Mouse (Mus musculus): ENCODE measurements at regions not wholly inside any gene's neighbourhood (a gene's known extent, or its start where the extent isn't known, plus 50 kb on each side); places are given as distances from the start of the nearest gene placed in this dataset.

- 82% methylated on average over 7 of the region's 7 CpGs for WGBS
- intact Hi-C loops (cut with DNase I), result no loop called here
- no peaks in the 10 kb centered on the region for H3K36me3 ChIP-seq (ENCODE audit: control insufficient read depth, insufficient read depth, low read length)
- no peaks in the 10 kb centered on the region for H3K27me3 ChIP-seq (ENCODE audit: control insufficient read depth, insufficient read depth, low read length)
- no peaks in the 10 kb centered on the region for H3K4me1 ChIP-seq (ENCODE audit: control insufficient read depth, insufficient read depth, low read length)
- no peak overlapping the region for H3K4me3 ChIP-seq
- no peaks in the 10 kb centered on the region for H3K79me2 ChIP-seq (replicated peaks; ENCODE audit: control insufficient read depth, insufficient read depth, low read length)
- peak; percentile 91 to 98 for DNase-seq
- TF ChIP-seq POLR2A (IDR thresholded peaks at IDR 0.05; ENCODE audit: insufficient read depth, low read depth, low read length) (no peak), CTCF (IDR thresholded peaks at IDR 0.05) (no peak), EP300 (IDR thresholded peaks at IDR 0.05; ENCODE audit: insufficient read depth, low read depth, low read length) (no peak)
- no peak overlapping the region for H3K9ac ChIP-seq (ENCODE audit: low read depth, low read length)
- no peak overlapping the region for H3K27ac ChIP-seq
Observed at GRCm38 (mm10) chr1:102628061-102628460, 2140.3 kb upstream of the Cdh20 start.

GRCm38 (mm10) chr1:102644379-102644778 is 2123.9 kb upstream of the Cdh20 start:
- no peak for DNase-seq
- Histone ChIP-seq H3K4me1 (ENCODE audit: control insufficient read depth, insufficient read depth, low read length) (no peaks in the 10 kb centered on the region), H3K27me3 (ENCODE audit: control insufficient read depth, insufficient read depth, low read length) (no peaks in the 10 kb centered on the region), H3K36me3 (ENCODE audit: control insufficient read depth, insufficient read depth, low read length) (no peaks in the 10 kb centered on the region), H3K79me2 (replicated peaks; ENCODE audit: control insufficient read depth, insufficient read depth, low read length) (no peaks in the 10 kb centered on the region), H3K4me3 (no peak overlapping the region), H3K9ac (ENCODE audit: low read depth, low read length) (no peak overlapping the region), H3K27ac (no peak overlapping the region)
- TF ChIP-seq POLR2A (IDR thresholded peaks at IDR 0.05; ENCODE audit: insufficient read depth, low read depth, low read length) (no peak), EP300 (IDR thresholded peaks at IDR 0.05; ENCODE audit: insufficient read depth, low read depth, low read length) (no peak), CTCF (IDR thresholded peaks at IDR 0.05) (no peak)
- WGBS, result 37% methylated on average over 1 of the region's 1 CpGs
- intact Hi-C loops (cut with DNase I), result no loop called here

- no peak overlapping the region for H3K9ac ChIP-seq (ENCODE audit: low read depth, low read length)
- H3K4me3 ChIP-seq, result no peak overlapping the region
- H3K4me1 ChIP-seq (ENCODE audit: control insufficient read depth, insufficient read depth, low read length), result no peaks in the 10 kb centered on the region
- no peak overlapping the region for H3K27ac ChIP-seq
- H3K36me3 ChIP-seq (ENCODE audit: control insufficient read depth, insufficient read depth, low read length), result no peaks in the 10 kb centered on the region
- intact Hi-C loops (cut with DNase I), result no loop called here
- TF ChIP-seq CTCF (IDR thresholded peaks at IDR 0.05) (no peak), EP300 (IDR thresholded peaks at IDR 0.05; ENCODE audit: insufficient read depth, low read depth, low read length) (no peak), POLR2A (IDR thresholded peaks at IDR 0.05; ENCODE audit: insufficient read depth, low read depth, low read length) (no peak)
- 43% methylated on average over 2 of the region's 2 CpGs for WGBS
- DNase-seq, result no peak
- H3K79me2 ChIP-seq (replicated peaks; ENCODE audit: control insufficient read depth, insufficient read depth, low read length), result no peaks in the 10 kb centered on the region
- H3K27me3 ChIP-seq (ENCODE audit: control insufficient read depth, insufficient read depth, low read length), result no peaks in the 10 kb centered on the region
Observed at GRCm38 (mm10) chr1:102687367-102688070, 2080.8 kb upstream of the Cdh20 start.

- TF ChIP-seq EP300 (IDR thresholded peaks at IDR 0.05; ENCODE audit: insufficient read depth, low read depth, low read length) (no peak), POLR2A (IDR thresholded peaks at IDR 0.05; ENCODE audit: insufficient read depth, low read depth, low read length) (no peak), CTCF (IDR thresholded peaks at IDR 0.05) (no peak)
- H3K27me3 ChIP-seq (ENCODE audit: control insufficient read depth, insufficient read depth, low read length), result no peaks in the 10 kb centered on the region
- no peak overlapping the region for H3K27ac ChIP-seq
- no peaks in the 10 kb centered on the region for H3K4me1 ChIP-seq (ENCODE audit: control insufficient read depth, insufficient read depth, low read length)
- 66% methylated on average over 2 of the region's 2 CpGs for WGBS
- no peaks in the 10 kb centered on the region for H3K79me2 ChIP-seq (replicated peaks; ENCODE audit: control insufficient read depth, insufficient read depth, low read length)
- H3K9ac ChIP-seq (ENCODE audit: low read depth, low read length), result no peak overlapping the region
- no peaks in the 10 kb centered on the region for H3K36me3 ChIP-seq (ENCODE audit: control insufficient read depth, insufficient read depth, low read length)
- DNase-seq, result no peak
- intact Hi-C loops (cut with DNase I), result no loop called here
- no peak overlapping the region for H3K4me3 ChIP-seq
Observed at GRCm38 (mm10) chr1:102716459-102716858, 2051.9 kb upstream of the Cdh20 start.

DNA sequence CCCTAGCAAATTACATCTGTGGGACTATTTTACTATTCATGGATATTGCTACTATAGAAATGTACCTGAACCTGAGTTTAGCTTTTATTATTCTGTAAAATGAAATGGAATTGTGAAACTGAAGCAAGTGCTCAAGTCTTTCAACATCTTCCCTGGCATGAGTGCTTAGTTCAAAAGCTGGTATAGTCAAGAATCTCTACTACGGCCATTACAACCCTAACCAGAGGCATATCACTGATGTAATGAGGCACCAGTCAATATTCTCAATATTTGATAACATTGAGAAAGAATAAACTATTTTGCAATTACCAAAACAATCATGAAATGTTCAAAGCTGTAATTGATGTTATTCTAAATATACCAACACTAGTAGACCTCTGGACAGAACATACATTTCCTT is 2034.3 kb upstream of the Cdh20 start:
- TF ChIP-seq POLR2A (IDR thresholded peaks at IDR 0.05; ENCODE audit: insufficient read depth, low read depth, low read length) (no peak), CTCF (IDR thresholded peaks at IDR 0.05) (no peak), EP300 (IDR thresholded peaks at IDR 0.05; ENCODE audit: insufficient read depth, low read depth, low read length) (no peak)
- Histone ChIP-seq H3K4me1 (ENCODE audit: control insufficient read depth, insufficient read depth, low read length) (no peaks in the 10 kb centered on the region), H3K36me3 (ENCODE audit: control insufficient read depth, insufficient read depth, low read length) (no peaks in the 10 kb centered on the region), H3K27ac (no peak overlapping the region), H3K79me2 (replicated peaks; ENCODE audit: control insufficient read depth, insufficient read depth, low read length) (no peaks in the 10 kb centered on the region), H3K4me3 (no peak overlapping the region), H3K9ac (ENCODE audit: low read depth, low read length) (no peak overlapping the region), H3K27me3 (ENCODE audit: control insufficient read depth, insufficient read depth, low read length) (no peaks in the 10 kb centered on the region)
- DNase-seq, result no peak
- intact Hi-C loops (cut with DNase I), result no loop called here
- 80% methylated on average over 1 of the region's 1 CpGs for WGBS

- Histone ChIP-seq H3K4me1 (ENCODE audit: control insufficient read depth, insufficient read depth, low read length) (no peaks in the 10 kb centered on the region), H3K27me3 (ENCODE audit: control insufficient read depth, insufficient read depth, low read length) (no peaks in the 10 kb centered on the region), H3K9ac (ENCODE audit: low read depth, low read length) (no peak overlapping the region), H3K79me2 (replicated peaks; ENCODE audit: control insufficient read depth, insufficient read depth, low read length) (no peaks in the 10 kb centered on the region), H3K4me3 (no peak overlapping the region), H3K36me3 (ENCODE audit: control insufficient read depth, insufficient read depth, low read length) (no peaks in the 10 kb centered on the region), H3K27ac (no peak overlapping the region)
- DNase-seq, result no peak
- 53% methylated on average over 3 of the region's 3 CpGs for WGBS
- TF ChIP-seq CTCF (IDR thresholded peaks at IDR 0.05), result no peak
- TF ChIP-seq POLR2A (IDR thresholded peaks at IDR 0.05; ENCODE audit: insufficient read depth, low read depth, low read length), result no peak
- no peak for TF ChIP-seq EP300 (IDR thresholded peaks at IDR 0.05; ENCODE audit: insufficient read depth, low read depth, low read length)
- intact Hi-C loops (cut with DNase I), result no loop called here
Observed at GRCm38 (mm10) chr1:102735392-102735791, 2032.9 kb upstream of the Cdh20 start.

All from heart, adult 2 months (tissue).